In the genomic region with DNA sequence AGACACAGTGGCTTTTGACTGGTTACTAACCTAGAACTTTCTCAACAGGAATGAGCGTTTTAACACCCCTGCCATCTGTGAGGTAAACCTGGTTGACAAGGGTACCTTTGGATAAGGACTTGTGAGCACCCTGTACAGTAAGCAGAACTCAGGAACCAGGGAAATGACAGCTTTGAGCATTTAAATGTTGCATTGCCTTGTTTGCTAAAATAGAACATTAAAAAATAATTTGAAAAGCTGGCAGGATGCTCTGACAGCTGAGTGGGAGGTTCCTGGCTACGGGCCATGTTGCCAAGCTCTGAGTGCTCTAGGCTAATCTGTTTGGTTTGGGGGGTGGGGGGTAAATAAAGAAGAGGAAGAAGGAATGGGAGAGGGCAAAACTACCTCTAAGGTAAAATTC, we compare ENCODE assay signal across 8 mouse cellular contexts.
DNase-seq lines count a peak whose midpoint lies in the region; ATAC-seq lines count a peak whose summit lies in the region.

No protein-coding gene starts in this region.

- no peak overlapping the region for H3K9ac ChIP-seq in limb, embryonic 13.5 days
- no peak overlapping the region for H3K9ac ChIP-seq in midbrain, embryonic 16.5 days (ENCODE audit: low read depth, low read length)

- H3K27ac ChIP-seq in limb, embryonic 13.5 days = no peak overlapping the region
- H3K27ac ChIP-seq in limb, embryonic 10.5 days = no peak overlapping the region
- H3K27ac ChIP-seq in midbrain, embryonic 16.5 days (ENCODE audit: low read length) = no peak overlapping the region

- H3K4me3 ChIP-seq in limb, embryonic 13.5 days = no peak overlapping the region
- no peak overlapping the region for H3K4me3 ChIP-seq in limb, embryonic 10.5 days
- H3K4me3 ChIP-seq in midbrain, embryonic 16.5 days (ENCODE audit: low read depth, low read length) = no peak overlapping the region

- no peaks in the 10 kb centered on the region for H3K27me3 ChIP-seq in limb, embryonic 13.5 days
- no peaks in the 10 kb centered on the region for H3K27me3 ChIP-seq in limb, embryonic 10.5 days (ENCODE audit: low read depth, poor library complexity, severe bottlenecking)
- no peaks in the 10 kb centered on the region for H3K27me3 ChIP-seq in midbrain, embryonic 16.5 days (ENCODE audit: control insufficient read depth, insufficient read depth, low read depth, low read length)

- H3K36me3 ChIP-seq in limb, embryonic 13.5 days = no peaks in the 10 kb centered on the region; the same call in 1 of the 2 replicates
- H3K36me3 ChIP-seq in limb, embryonic 10.5 days = no peaks in the 10 kb centered on the region
- H3K36me3 ChIP-seq in midbrain, embryonic 16.5 days (ENCODE audit: control insufficient read depth, insufficient read depth, low read length) = no peaks in the 10 kb centered on the region

- peaks cover 6% of the 10 kb centered on the region; the same call in 1 of the 2 replicates for H3K9me3 ChIP-seq in limb, embryonic 13.5 days
- no peaks in the 10 kb centered on the region for H3K9me3 ChIP-seq in limb, embryonic 10.5 days (replicated peaks)
- H3K9me3 ChIP-seq in midbrain, embryonic 16.5 days (replicated peaks; ENCODE audit: control insufficient read depth, low read length, poor library complexity, severe bottlenecking) = peaks cover 7% of the 10 kb centered on the region; the same call in 1 of the 2 replicates

- peaks cover 22% of the 10 kb centered on the region for H3K4me1 ChIP-seq in limb, embryonic 13.5 days
- H3K4me1 ChIP-seq in limb, embryonic 10.5 days = peaks cover 18% of the 10 kb centered on the region
- H3K4me1 ChIP-seq in midbrain, embryonic 16.5 days (ENCODE audit: control insufficient read depth, insufficient read depth, low read length) = peaks cover 19% of the 10 kb centered on the region

- WGBS in limb, embryonic 13.5 days = 34% methylated on average over 2 of the region's 2 CpGs
- WGBS in limb, embryonic 10.5 days = 48% methylated on average over 2 of the region's 2 CpGs
- WGBS in midbrain, embryonic 16.5 days = 37% methylated on average over 2 of the region's 2 CpGs

- peak; percentile 22 for DNase-seq in adrenal gland, adult 2 months
- DNase-seq in adrenal gland, postnatal 4 days (ENCODE audit: low spot score in 2 of 2) = no peak
- DNase-seq in limb, embryonic 10.5 days (ENCODE audit: low spot score) = no peak
- DNase-seq in layer of hippocampus, adult 18-20 months (ENCODE audit: low spot score in 2 of 2) = peak; percentile 82 to 91
- DNase-seq in embryo, embryonic 10 days (ENCODE audit: low spot score) = no peak

- ATAC-seq in limb, embryonic 13.5 days (ENCODE audit: low FRiP score, low read depth) = no peak
- peak; percentile 37; the same call in 1 of the 2 replicates for ATAC-seq in midbrain, embryonic 16.5 days
- ATAC-seq in erythroid progenitor cell, adult 5-6 weeks (replicated peaks; ENCODE audit: low FRiP score, poor library complexity, severe bottlenecking) = no peak

- peak overlapping the region; percentile 52 for H3K4me2 ChIP-seq in limb, embryonic 13.5 days (replicated peaks)
- no peak overlapping the region for H3K4me2 ChIP-seq in midbrain, embryonic 16.5 days (ENCODE audit: low read length)

Comparison
In these comparisons a context has a peak if more than half of its experiments do, and no peak if none do; other contexts are left out.
1. DNase-seq: peak in adrenal gland, adult 2 months (single experiment) and layer of hippocampus, adult 18-20 months (2 of 2); none in adrenal gland, postnatal 4 days (0 of 2), limb, embryonic 10.5 days (single experiment) and embryo, embryonic 10 days (single experiment).